Mouse (Mus musculus) CH12.LX (cell line): ENCODE data around the gene Dkkl1. TPM values are rescaled to one million over a fixed set of nuclear protein-coding genes. Genes with fewer than 3 reads are reported as not detected.
"Not testable (repeated sequence)": the region's sequence is repeated elsewhere in the genome, so short reads cannot be mapped to it uniquely, and the experiment has no call there.

Source experiments
- DNase-seq: peaks from one replicate; pipeline ENCODE4 v3.0.0-alpha.2; 2013; ENCODE audit errors: extremely low read depth
- H3K27ac ChIP-seq: 2 replicates; pipeline ENCODE4 v1.5.1; 2012; ENCODE audit warnings: low read depth, mild to moderate bottlenecking, control low read depth, moderate library complexity; ENCODE audit not compliant: insufficient read depth
- H3K27me3 ChIP-seq: replicated peaks from 2 replicates; pipeline ENCODE3; 2012; ENCODE audit warnings: inconsistent platforms
- H3K36me3 ChIP-seq, 2 experiments: replicated peaks in 1 of 2; 2 replicates each; pipeline versions ENCODE3 to v1.6.1; 2012; ENCODE audit warnings: inconsistent platforms in 1 of 2, low read length in 1 of 2, mild to moderate bottlenecking in 1 of 2, mixed read lengths in 1 of 2, moderate library complexity in 1 of 2; ENCODE audit not compliant: control insufficient read depth in 1 of 2, insufficient read depth in 1 of 2
- H3K4me1 ChIP-seq, 2 experiments: 2 replicates each; pipeline ENCODE4 v1.6.1; 2012; ENCODE audit warnings: inconsistent platforms in 1 of 2, moderate library complexity in 1 of 2; ENCODE audit not compliant: insufficient read depth in 2 of 2, control insufficient read depth in 1 of 2
- H3K4me2 ChIP-seq: 2 replicates; pipeline ENCODE4 v1.6.1; 2012; ENCODE audit warnings: low read depth, mild to moderate bottlenecking, control low read depth; ENCODE audit not compliant: poor library complexity, insufficient read depth, severe bottlenecking
- H3K4me3 ChIP-seq, 3 experiments: fragments of 150-350 bp in 1 of 3; sonication (generic) in 1 of 3; replicated peaks in 1 of 3; 2 replicates each; pipeline versions ENCODE3 to v1.5.1; 2011 to 2012; ENCODE audit warnings: low read depth in 2 of 3, low read length in 2 of 3, mild to moderate bottlenecking in 2 of 3, moderate library complexity in 2 of 3, control low read depth in 1 of 3, improper control_type of control experiment in 1 of 3, inconsistent platforms in 1 of 3, mixed read lengths in 1 of 3; ENCODE audit not compliant: poor library complexity in 1 of 3
- H3K79me2 ChIP-seq: replicated peaks from 2 replicates; pipeline ENCODE4 v1.6.1; 2012; ENCODE audit warnings: mild to moderate bottlenecking, moderate library complexity; ENCODE audit not compliant: control insufficient read depth, poor library complexity, insufficient read depth, severe bottlenecking; ENCODE audit errors: extremely low read depth
- H3K9ac ChIP-seq: 2 replicates; pipeline ENCODE4 v1.6.1; 2012; ENCODE audit warnings: low read depth, mild to moderate bottlenecking, control low read depth, moderate library complexity; ENCODE audit not compliant: insufficient read depth
- H3K9me3 ChIP-seq: replicated peaks from 2 replicates; pipeline ENCODE3; 2012; ENCODE audit warnings: low read length, inconsistent platforms, mixed read lengths
- BHLHE40 ChIP-seq: IDR thresholded peaks from 2 replicates; pipeline ENCODE4 v1.6.1; 2011; ENCODE audit warnings: mild to moderate bottlenecking, low read depth, low read length, improper control_type of control experiment
- IRF4 ChIP-seq: IDR thresholded peaks from 2 replicates; pipeline ENCODE4 v1.6.1; 2014; ENCODE audit warnings: low read depth, mild to moderate bottlenecking, inconsistent platforms, low read length, improper control_type of control experiment
- JUND ChIP-seq: conservative IDR thresholded peaks from 2 replicates; pipeline ENCODE4 v1.6.1; 2011; ENCODE audit warnings: low read depth, low read length, improper control_type of control experiment
- KAT2A ChIP-seq: IDR thresholded peaks from 2 replicates; pipeline ENCODE4 v1.6.1; 2012; ENCODE audit warnings: low read length, improper control_type of control experiment, inconsistent platforms; ENCODE audit not compliant: insufficient replicate concordance
- MAFK ChIP-seq: IDR thresholded peaks from 2 replicates; pipeline ENCODE4 v1.6.1; 2011; ENCODE audit warnings: low read length, improper control_type of control experiment; ENCODE audit not compliant: insufficient replicate concordance
- MXI1 ChIP-seq: IDR thresholded peaks from 2 replicates; pipeline ENCODE4 v1.6.1; 2011; ENCODE audit warnings: mild to moderate bottlenecking, low read depth, low read length, improper control_type of control experiment
- NELFE ChIP-seq: IDR thresholded peaks from 2 replicates; pipeline ENCODE4 v1.6.1; 2011; ENCODE audit warnings: low read depth, low read length, improper control_type of control experiment
- NRF1 ChIP-seq: IDR thresholded peaks from 2 replicates; pipeline ENCODE4 v1.6.1; 2014; ENCODE audit warnings: low read depth, mild to moderate bottlenecking, inconsistent platforms, low read length, improper control_type of control experiment, moderate library complexity
- RAD21 ChIP-seq: IDR thresholded peaks from 2 replicates; pipeline ENCODE4 v1.6.1; 2011; ENCODE audit warnings: low read depth, mild to moderate bottlenecking, low read length, improper control_type of control experiment, moderate library complexity
- RCOR1 ChIP-seq: conservative IDR thresholded peaks from 2 replicates; pipeline ENCODE4 v1.6.1; 2012; ENCODE audit warnings: low read depth, mild to moderate bottlenecking, inconsistent platforms, low read length, improper control_type of control experiment
- TBP ChIP-seq: conservative IDR thresholded peaks from 2 replicates; pipeline ENCODE4 v1.6.1; 2011; ENCODE audit warnings: low read depth, low read length, improper control_type of control experiment
- UBTF ChIP-seq: IDR thresholded peaks from 2 replicates; pipeline ENCODE4 v1.6.1; 2012; ENCODE audit warnings: low read depth, mild to moderate bottlenecking, inconsistent platforms, low read length, improper control_type of control experiment, moderate library complexity
- USF1 ChIP-seq: IDR thresholded peaks from 2 replicates; pipeline ENCODE4 v1.6.1; 2014; ENCODE audit warnings: low read depth, mild to moderate bottlenecking, inconsistent platforms, low read length, improper control_type of control experiment
- USF2 ChIP-seq: conservative IDR thresholded peaks from 2 replicates; pipeline ENCODE4 v1.6.1; 2011; ENCODE audit warnings: low read depth, low read length, improper control_type of control experiment
- ZMIZ1 ChIP-seq: IDR thresholded peaks from 2 replicates; pipeline ENCODE4 v1.6.1; 2012; ENCODE audit warnings: low read depth, mild to moderate bottlenecking, inconsistent platforms, low read length, improper control_type of control experiment
- ZNF384 ChIP-seq: IDR thresholded peaks from 2 replicates; pipeline ENCODE4 v1.6.1; 2012; ENCODE audit warnings: low read depth, low read length, improper control_type of control experiment, inconsistent platforms
- dilution Hi-C: fragments of 300-500 bp; cut with MboI; formaldehyde crosslinking; loops from 2 replicates; pipeline ENCODE4 v1.14.3; 2020; ENCODE audit warnings: low sequenced_read_pairs; ENCODE audit not compliant: extremely low pct_unique_long_range_greater_than_20kb, extremely low pct_ligation_motif_present
- in situ Hi-C: fragments of 300-500 bp; cut with MboI; formaldehyde crosslinking; loops from 3 replicates; pipeline ENCODE4 v1.14.3; 2019; ENCODE audit warnings: low sequenced_read_pairs, low pct_ligation_motif_present, low pct_unique_long_range_greater_than_20kb, mixed read lengths
- polyA plus RNA-seq: library from polyadenylated mRNA; unstranded; fragments of >175 nt; gene quantifications from 2 replicates; pipeline ENCODE4 v1.2.1, GENCODE M21; 2012; ENCODE audit warnings: low read depth; ENCODE audit not compliant: insufficient read length
- total RNA-seq, 2 experiments: library from RNA; depleted of rRNA; stranded (reverse); fragments of 300-350 nt in 1 of 2; fragments of >200 nt in 1 of 2; gene quantifications; 2 replicates each; pipeline ENCODE4 v1.2.3; 2012 to 2014

The Dkkl1 gene
- total and polyA plus RNA-seq, 3 experiments: 0.24 to 1.6 (median 0.44) TPM

- Histone ChIP-seq H3K27me3 (peaks cover 4% of the 10 kb centered on the region), H3K79me2 (no peaks in the 10 kb centered on the region), H3K9me3 (no peaks in the 10 kb centered on the region), H3K4me3 (no peak overlapping the region), H3K9ac (no peak overlapping the region), H3K4me2 (no peak overlapping the region), H3K27ac (no peak overlapping the region), H3K36me3 (no peaks in the 10 kb centered on the region), H3K4me1 (peaks cover 0 to 5% of the 10 kb centered on the region in 2 experiments; a peak in 1 of 4 replicates)
- DNase-seq: no peak
- dilution Hi-C loops: no loop called here
- in situ Hi-C loops: no loop called here
- TF ChIP-seq NRF1 (no peak), USF1 (no peak), USF2 (no peak), JUND (no peak), RAD21 (no peak), ZMIZ1 (no peak), TBP (no peak), RCOR1 (no peak), ZNF384 (no peak), NELFE (no peak), BHLHE40 (no peak), MXI1 (no peak), MAFK (no peak), UBTF (no peak), IRF4 (no peak), KAT2A (no peak)
Observed at GRCm38 (mm10) chr7:45257063-45257840, 45.3 kb upstream of the Dkkl1 start.

GRCm38 (mm10) chr7:45255822-45256221, 43.9 kb upstream of the Dkkl1 start:
- H3K27me3 ChIP-seq, H3K4me3 ChIP-seq, H3K79me2 ChIP-seq, H3K4me2 ChIP-seq, H3K9ac ChIP-seq, H3K36me3 ChIP-seq, H3K4me1 ChIP-seq, DNase-seq, H3K27ac ChIP-seq, H3K9me3 ChIP-seq, dilution Hi-C loops, in situ Hi-C loops: not testable (repeated sequence)
